Mouse (Mus musculus) liver, embryonic 11.5 days (tissue): Measurements from ENCODE around the gene Myl12a. TPM values are rescaled to one million over a fixed set of nuclear protein-coding genes. Genes with fewer than 3 reads are reported as not detected.
A peak's percentile ranks its signal among the peaks of the same experiment; 100 is the strongest.

Experiments
- ATAC-seq: fragments of 200-750 bp; cut with Nextera tagmentation; replicated peaks from 2 replicates; pipeline ENCODE4 v1.8.0; 2017; ENCODE audit warnings: moderate number of reproducible peaks, mild to moderate bottlenecking, moderate TSS enrichment, moderate library complexity; ENCODE audit not compliant: low FRiP score
- DNase-seq: peaks from one replicate; pipeline ENCODE4 v3.0.0-alpha.2; 2017; ENCODE audit warnings: low spot score
- H3K27ac ChIP-seq: fragments of 300-500 bp; sonication (generic); 2 replicates; pipeline ENCODE4 v1.5.1; 2014; ENCODE audit warnings: mild to moderate bottlenecking, low read depth, low read length, control low read depth
- H3K27me3 ChIP-seq: fragments of 300-500 bp; sonication (generic); replicated peaks from 2 replicates; pipeline ENCODE4 v1.6.1; 2014; ENCODE audit warnings: low read length, mixed read lengths; ENCODE audit not compliant: control insufficient read depth, insufficient read depth
- H3K36me3 ChIP-seq: fragments of 300-500 bp; sonication (generic); 2 replicates; pipeline ENCODE4 v1.6.1; 2014; ENCODE audit warnings: mild to moderate bottlenecking, low read length, moderate library complexity, mixed read lengths; ENCODE audit not compliant: control insufficient read depth, insufficient read depth
- H3K4me1 ChIP-seq: fragments of 300-500 bp; sonication (generic); replicated peaks from 2 replicates; pipeline ENCODE4 v1.6.1; 2014; ENCODE audit warnings: low read length, mixed read lengths; ENCODE audit not compliant: control insufficient read depth, insufficient read depth
- H3K4me2 ChIP-seq: fragments of 300-500 bp; sonication (generic); 2 replicates; pipeline ENCODE4 v1.6.1; 2014; ENCODE audit warnings: mild to moderate bottlenecking, control low read depth, moderate library complexity
- H3K4me3 ChIP-seq: fragments of 300-500 bp; sonication (generic); 2 replicates; pipeline ENCODE4 v1.5.1; 2014; ENCODE audit warnings: low read depth, low read length, control low read depth
- H3K9ac ChIP-seq: fragments of 300-500 bp; sonication (generic); 2 replicates; pipeline ENCODE4 v1.6.1; 2014; ENCODE audit warnings: low read depth, low read length, control low read depth
- H3K9me3 ChIP-seq: fragments of 300-500 bp; sonication (generic); 2 replicates; pipeline ENCODE4 v1.6.1; 2016; ENCODE audit warnings: low read length, inconsistent platforms, mixed read lengths; ENCODE audit not compliant: control insufficient read depth
- WGBS: fragments of 180-500 bp; shearing (Covaris S2); extraction: QIAGEN DNeasy Blood & Tissue Kit; methylation state at CpG from one replicate; pipeline ENCODE4 v1.1.7; 2014; 5-methylcytosine and 5-hydroxymethylcytosine counted together
- polyA plus RNA-seq: library from polyadenylated mRNA; unstranded; fragments of >200 nt; fragmentation: Nextera tagmentation; extraction: Ambion mirVana; gene quantifications from 2 replicates; pipeline ENCODE4 v1.2.1, GENCODE M21; 2014

The Myl12a gene
- 428 and 442 TPM in 2 replicates for polyA plus RNA-seq

- Histone ChIP-seq H3K9ac (peak within 1 kb of the TSS; percentile 97), H3K27ac (peak within 1 kb of the TSS; percentile 99), H3K4me3 (peak within 1 kb of the TSS; percentile 94), H3K9me3 (no peaks in the 10 kb centered on the region), H3K36me3 (no peaks in the 10 kb centered on the region), H3K4me1 (peaks cover 34% of the 10 kb centered on the region), H3K4me2 (peak within 1 kb of the TSS; percentile 80), H3K27me3 (no peaks in the 10 kb centered on the region)
- DNase-seq (no peak), ATAC-seq (peak; percentile 42)
- 10% methylated on average over 14 of the region's 14 CpGs for WGBS
These were observed at the start of gene Myl12a for GRCm38 (mm10) chr17:71002744-71003094. TSS of gene Myl12a (minus strand) at chr17:71002878.

- no peak overlapping the region for H3K4me2 ChIP-seq
- no peak overlapping the region for H3K9ac ChIP-seq
- no peaks in the 10 kb centered on the region for H3K27me3 ChIP-seq
- H3K9me3 ChIP-seq = no peaks in the 10 kb centered on the region
- H3K4me3 ChIP-seq = no peak overlapping the region
- H3K36me3 ChIP-seq = no peaks in the 10 kb centered on the region
- ATAC-seq (no peak), DNase-seq (no peak)
- H3K27ac ChIP-seq = no peak overlapping the region
- H3K4me1 ChIP-seq = no peaks in the 10 kb centered on the region
- whole genome bisulfite sequencing = 85% methylated on average over 8 of the region's 8 CpGs
These were observed 46.6 kb upstream of the Myl12a start for GRCm38 (mm10) chr17:71049292-71049691.

- no peaks in the 10 kb centered on the region for H3K27me3 ChIP-seq
- no peaks in the 10 kb centered on the region for H3K9me3 ChIP-seq
- H3K36me3 ChIP-seq = no peaks in the 10 kb centered on the region
- no peak overlapping the region for H3K27ac ChIP-seq
- 89% methylated on average over 4 of the region's 4 CpGs for WGBS
- ATAC-seq (no peak), DNase-seq (no peak)
- no peak overlapping the region for H3K9ac ChIP-seq
- H3K4me3 ChIP-seq = no peak overlapping the region
- no peak overlapping the region for H3K4me2 ChIP-seq
- H3K4me1 ChIP-seq = no peaks in the 10 kb centered on the region
These were observed 44.2 kb upstream of the Myl12a start for GRCm38 (mm10) chr17:71046856-71047255.

GRCm38 (mm10) chr17:71045591-71045990, 42.9 kb upstream of the Myl12a start:
- Histone ChIP-seq H3K27ac (no peak overlapping the region), H3K4me3 (no peak overlapping the region), H3K4me1 (0 out of 2 replicates have a peak, but pooled peaks cover under 1% of the 10 kb centered on the region), H3K27me3 (no peaks in the 10 kb centered on the region), H3K36me3 (no peaks in the 10 kb centered on the region), H3K4me2 (no peak overlapping the region), H3K9me3 (no peaks in the 10 kb centered on the region), H3K9ac (no peak overlapping the region)
- DNase-seq = no peak
- ATAC-seq = no peak
- 83% methylated on average over 9 of the region's 9 CpGs for WGBS

GRCm38 (mm10) chr17:71042645-71043044, 40.0 kb upstream of the Myl12a start:
- Histone ChIP-seq H3K4me1 (0 out of 2 replicates have a peak, but pooled peaks cover 2% of the 10 kb centered on the region), H3K36me3 (no peaks in the 10 kb centered on the region), H3K9ac (no peak overlapping the region), H3K4me3 (no peak overlapping the region), H3K27me3 (no peaks in the 10 kb centered on the region), H3K27ac (no peak overlapping the region), H3K4me2 (no peak overlapping the region), H3K9me3 (no peaks in the 10 kb centered on the region)
- DNase-seq = peak; percentile 9
- WGBS = 67% methylated on average over 1 of the region's 1 CpGs
- ATAC-seq = no peak

GRCm38 (mm10) chr17:71040582-71040880, 37.9 kb upstream of the Myl12a start:
- H3K9me3 ChIP-seq = no peaks in the 10 kb centered on the region
- WGBS = 35% methylated on average over 5 of the region's 5 CpGs
- peak; percentile 28 for DNase-seq
- H3K27ac ChIP-seq = no peak overlapping the region
- H3K36me3 ChIP-seq = no peaks in the 10 kb centered on the region
- H3K9ac ChIP-seq = no peak overlapping the region
- no peaks in the 10 kb centered on the region for H3K27me3 ChIP-seq
- no peak overlapping the region for H3K4me2 ChIP-seq
- 0 out of 2 replicates have a peak, but pooled peaks cover 2% of the 10 kb centered on the region for H3K4me1 ChIP-seq
- no peak overlapping the region for H3K4me3 ChIP-seq
- 0 out of 2 replicates have a peak, but pooled peaks have one; percentile 15 for ATAC-seq

- H3K4me3 ChIP-seq = no peak overlapping the region
- peak; percentile 7 for DNase-seq
- H3K9me3 ChIP-seq = no peaks in the 10 kb centered on the region
- ATAC-seq = no peak
- H3K4me2 ChIP-seq = no peak overlapping the region
- no peaks in the 10 kb centered on the region for H3K36me3 ChIP-seq
- no peaks in the 10 kb centered on the region for H3K27me3 ChIP-seq
- 0 out of 2 replicates have a peak, but pooled peaks cover 2% of the 10 kb centered on the region for H3K4me1 ChIP-seq
- 58% methylated on average over 12 of the region's 12 CpGs for WGBS
- H3K27ac ChIP-seq = no peak overlapping the region
- no peak overlapping the region for H3K9ac ChIP-seq
These were observed 37.3 kb upstream of the Myl12a start for GRCm38 (mm10) chr17:71039851-71040581.

- H3K4me2 ChIP-seq = no peak overlapping the region
- no peak overlapping the region for H3K27ac ChIP-seq
- no peak for ATAC-seq
- 0 out of 2 replicates have a peak, but pooled peaks cover 2% of the 10 kb centered on the region for H3K4me1 ChIP-seq
- no peak overlapping the region for H3K4me3 ChIP-seq
- no peaks in the 10 kb centered on the region for H3K27me3 ChIP-seq
- peak; percentile 9 for DNase-seq
- no peak overlapping the region for H3K9ac ChIP-seq
- no peaks in the 10 kb centered on the region for H3K9me3 ChIP-seq
- WGBS = 86% methylated on average over 5 of the region's 5 CpGs
- no peaks in the 10 kb centered on the region for H3K36me3 ChIP-seq
These were observed 36.1 kb upstream of the Myl12a start for GRCm38 (mm10) chr17:71038812-71039211.

- no peak for ATAC-seq
- peak; percentile 7 for DNase-seq
- H3K27me3 ChIP-seq = no peaks in the 10 kb centered on the region
- no peaks in the 10 kb centered on the region for H3K36me3 ChIP-seq
- 80% methylated on average over 7 of the region's 7 CpGs for WGBS
- H3K27ac ChIP-seq = no peak overlapping the region
- H3K9me3 ChIP-seq = no peaks in the 10 kb centered on the region
- H3K9ac ChIP-seq = no peak overlapping the region
- H3K4me1 ChIP-seq = 0 out of 2 replicates have a peak, but pooled peaks cover 2% of the 10 kb centered on the region
- H3K4me2 ChIP-seq = no peak overlapping the region
- H3K4me3 ChIP-seq = no peak overlapping the region
These were observed 34.5 kb upstream of the Myl12a start for GRCm38 (mm10) chr17:71037188-71037587.
